Mouse (Mus musculus): ENCODE results near the gene Olfr1489. TPM values are rescaled to one million over a fixed set of nuclear protein-coding genes. Genes with fewer than 3 reads are reported as not detected.
"Not testable (repeated sequence)": the region's sequence is repeated elsewhere in the genome, so short reads cannot be mapped to it uniquely, and the experiment has no call there.

Gene Olfr1489
- polyA plus RNA-seq (2012; rRNA removed) = not detected in 2 replicates

DNA sequence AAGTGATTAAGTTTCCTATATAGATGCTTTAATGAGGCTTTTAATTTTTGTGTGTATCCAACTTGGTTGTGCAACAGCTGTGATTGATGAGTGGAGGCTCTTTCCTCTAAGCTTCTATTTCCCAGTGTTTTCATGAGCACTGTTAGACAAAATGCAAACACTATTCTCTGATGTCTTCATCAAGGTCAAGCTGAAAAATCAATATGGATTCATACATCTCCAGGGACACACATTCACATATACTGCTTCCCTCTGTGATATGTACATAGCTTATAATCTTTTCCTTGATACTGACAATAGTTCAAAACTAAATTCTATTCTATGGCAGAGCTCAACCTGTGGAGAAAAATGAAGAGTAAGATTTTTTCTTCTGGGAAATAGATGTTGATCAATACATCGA, at the start of gene Olfr1489:
TSS of gene Olfr1489 (plus strand) at position 301 of the 400 bp plus-strand sequence.
- Histone ChIP-seq H3K27ac (ENCODE audit: insufficient read depth, low read length) (no peak within 1 kb of the TSS), H3K4me3 (ENCODE audit: insufficient read depth, low read length) (no peak within 1 kb of the TSS), H3K4me1 (ENCODE audit: control insufficient read depth, insufficient read depth, low read length) (no peaks in the 10 kb centered on the region)
- TF ChIP-seq CTCF (IDR thresholded peaks at IDR 0.05; ENCODE audit: extremely low read depth, insufficient read depth, low read length) = no peak
- no peak for TF ChIP-seq POLR2A (IDR thresholded peaks at IDR 0.05; ENCODE audit: extremely low read depth, insufficient read depth, low read length)

DNA sequence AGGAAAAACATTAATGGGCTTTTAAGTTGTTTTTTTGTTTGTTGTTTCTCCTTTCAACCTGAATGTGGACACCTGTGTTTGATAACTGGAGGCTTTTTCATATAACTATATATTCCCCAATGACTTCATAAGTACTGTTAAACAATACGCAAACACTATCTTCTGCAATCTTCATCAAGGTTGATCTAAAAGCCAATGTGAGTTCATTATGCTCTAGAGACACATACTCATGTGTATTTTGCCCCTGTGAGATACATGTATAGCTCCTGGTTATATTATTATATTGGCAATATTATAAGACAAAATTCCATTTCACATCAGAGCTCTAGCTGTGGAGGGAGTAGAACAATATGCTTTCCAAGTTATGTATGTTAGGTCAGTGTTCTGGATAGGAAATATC, 48.2 kb upstream of the Olfr1489 start, which contains the start of gene Olfr1484:
TSS of gene Olfr1484 (plus strand) at position 301 of the 400 bp plus-strand sequence.
- H3K4me1 ChIP-seq (ENCODE audit: control insufficient read depth, insufficient read depth, low read length) = no peaks in the 10 kb centered on the region
- no peak within 1 kb of the TSS for H3K4me3 ChIP-seq (ENCODE audit: insufficient read depth, low read length)
- TF ChIP-seq CTCF (IDR thresholded peaks at IDR 0.05; ENCODE audit: extremely low read depth, insufficient read depth, low read length) (no peak), POLR2A (IDR thresholded peaks at IDR 0.05; ENCODE audit: extremely low read depth, insufficient read depth, low read length) (no peak)
- no peak within 1 kb of the TSS for H3K27ac ChIP-seq (ENCODE audit: insufficient read depth, low read length)

GRCm38 (mm10) chr19:13617075-13617474, 14.3 kb upstream of the Olfr1489 start, which contains the start of gene Olfr1487:
Gene Olfr1487 (plus strand): TSS chr19:13617375.
- H3K4me1 ChIP-seq (ENCODE audit: control insufficient read depth, insufficient read depth, low read length); H3K4me3 ChIP-seq (ENCODE audit: insufficient read depth, low read length): not testable (repeated sequence)

DNA sequence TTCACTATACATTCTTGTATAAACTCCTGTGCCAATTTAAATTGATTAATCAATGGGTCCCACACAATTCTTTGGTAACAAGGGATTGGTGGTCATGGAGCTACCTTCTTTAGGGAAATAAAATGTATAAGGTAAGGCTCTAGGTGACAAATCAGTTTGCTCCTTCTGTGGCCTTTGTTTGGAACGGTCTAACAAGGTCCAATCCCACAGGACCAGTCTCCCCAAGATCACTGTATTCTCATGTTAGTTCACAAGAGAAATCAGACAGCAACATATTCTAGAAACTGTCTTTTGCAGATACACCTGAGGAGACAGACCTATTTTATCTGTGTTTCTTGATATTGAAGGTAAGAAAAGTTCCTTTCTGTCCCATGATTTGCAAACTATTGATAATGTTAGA, 19.4 kb downstream of the Olfr1489 start, which contains the start of gene Olfr1490:
TSS of gene Olfr1490 (plus strand) at position 301 of the 400 bp plus-strand sequence.
- no peak within 1 kb of the TSS for H3K4me3 ChIP-seq (ENCODE audit: insufficient read depth, low read length)
- H3K27ac ChIP-seq (ENCODE audit: insufficient read depth, low read length) = no peak within 1 kb of the TSS
- no peak for TF ChIP-seq POLR2A (IDR thresholded peaks at IDR 0.05; ENCODE audit: extremely low read depth, insufficient read depth, low read length)
- no peak for TF ChIP-seq CTCF (IDR thresholded peaks at IDR 0.05; ENCODE audit: extremely low read depth, insufficient read depth, low read length)
- no peaks in the 10 kb centered on the region for H3K4me1 ChIP-seq (ENCODE audit: control insufficient read depth, insufficient read depth, low read length)

More at GRCm38 (mm10) chr19:13617075-13617474, 14.3 kb upstream of the Olfr1489 start, which contains the start of gene Olfr1487:
- not testable (repeated sequence) for H3K27ac ChIP-seq (ENCODE audit: insufficient read depth, low read length)

Other genes starting within 250 kb of the Olfr1489 start
- not detected in 2 replicates for gene Olfr1469, start 223.8 kb upstream of the Olfr1489 start, polyA plus RNA-seq (2012; rRNA removed)
- gene Olfr1471, start 188.2 kb upstream of the Olfr1489 start, polyA plus RNA-seq (2012; rRNA removed) = not detected in 2 replicates
- gene Olfr1472, start 175.5 kb upstream of the Olfr1489 start, polyA plus RNA-seq (2012; rRNA removed) = not detected in 2 replicates
- not detected in 2 replicates for gene Olfr1474, start 162.1 kb upstream of the Olfr1489 start, polyA plus RNA-seq (2012; rRNA removed)
- not detected in 2 replicates for gene Olfr1475, start 151.4 kb upstream of the Olfr1489 start, polyA plus RNA-seq (2012; rRNA removed)
- gene Olfr1477, start 131.1 kb upstream of the Olfr1489 start, polyA plus RNA-seq (2012; rRNA removed) = not detected in 2 replicates
- gene Olfr1480, start 103.7 kb upstream of the Olfr1489 start, polyA plus RNA-seq (2012; rRNA removed) = not detected in 2 replicates
- gene Olfr1484, start 48.1 kb upstream of the Olfr1489 start, polyA plus RNA-seq (2012; rRNA removed) = not detected in 2 replicates
- not detected in 2 replicates for gene Olfr1487, start 14.2 kb upstream of the Olfr1489 start, polyA plus RNA-seq (2012; rRNA removed)
- gene Olfr1490, start 19.5 kb downstream of the Olfr1489 start, polyA plus RNA-seq (2012; rRNA removed) = not detected in 2 replicates
- gene Olfr1491, start 65.6 kb downstream of the Olfr1489 start, polyA plus RNA-seq (2012; rRNA removed) = not detected in 2 replicates
- not detected in 2 replicates for gene Olfr1493-ps1, start 91.7 kb downstream of the Olfr1489 start, polyA plus RNA-seq (2012; rRNA removed)
- not detected in 2 replicates for gene Olfr1494, start 108.1 kb downstream of the Olfr1489 start, polyA plus RNA-seq (2012; rRNA removed)
- not detected in 2 replicates for gene Olfr1495, start 133.0 kb downstream of the Olfr1489 start, polyA plus RNA-seq (2012; rRNA removed)
- gene Olfr1496, start 146.3 kb downstream of the Olfr1489 start, polyA plus RNA-seq (2012; rRNA removed) = not detected in 2 replicates
- not detected in 2 replicates for gene Olfr1497, start 166.6 kb downstream of the Olfr1489 start, polyA plus RNA-seq (2012; rRNA removed)
- not detected in 2 replicates for gene Olfr1499, start 187.8 kb downstream of the Olfr1489 start, polyA plus RNA-seq (2012; rRNA removed)
- gene Olfr1500, start 198.9 kb downstream of the Olfr1489 start, polyA plus RNA-seq (2012; rRNA removed) = not detected in 2 replicates
- not detected in 2 replicates for gene Olfr1501, start 219.1 kb downstream of the Olfr1489 start, polyA plus RNA-seq (2012; rRNA removed)
- not detected in 2 replicates for gene Olfr1502, start 230.2 kb downstream of the Olfr1489 start, polyA plus RNA-seq (2012; rRNA removed)